Mouse (Mus musculus) bone marrow macrophage, adult 2 months (primary cell): ENCODE results near the gene Akap6.

Source experiments
- CTCF ChIP-seq: IDR thresholded peaks from 2 replicates; pipeline ENCODE4 v1.5.1; 2012; ENCODE audit warnings: low read depth, mild to moderate bottlenecking, low read length, moderate library complexity
- POLR2A ChIP-seq: IDR thresholded peaks from 2 replicates; pipeline ENCODE4 v1.6.1; 2012; ENCODE audit warnings: mild to moderate bottlenecking, low read depth, low read length, borderline replicate concordance

- TF ChIP-seq CTCF (peak; percentile 90), POLR2A (no peak)
Measured at GRCm38 (mm10) chr12:52910819-52911218, 211.6 kb downstream of the Akap6 start.
